Mouse (Mus musculus) common myeloid progenitor, adult 5-6 weeks (primary cell): ENCODE data around the gene Hnrnpa0. TPM values are rescaled to one million over a fixed set of nuclear protein-coding genes. Genes with fewer than 3 reads are reported as not detected.

Experiments
- ATAC-seq: replicated peaks from 2 replicates; pipeline ENCODE4 v1.8.0; 2016; ENCODE audit warnings: low read depth, mild to moderate bottlenecking, moderate TSS enrichment, inconsistent platforms; ENCODE audit not compliant: poor library complexity, severe bottlenecking
- total RNA-seq: library from RNA; stranded (forward); fragments of 200-1000, 187-1606 nt; gene quantifications from 2 replicates; pipeline ENCODE4 v1.2.3, GENCODE M21; 2017

The Hnrnpa0 gene
- total RNA-seq, 1 experiment from 2014 or later: 121 TPM

- no peak for ATAC-seq
These were observed 492 bp downstream of the Hnrnpa0 start for GRCm38 (mm10) chr13:58127766-58128361.

DNA sequence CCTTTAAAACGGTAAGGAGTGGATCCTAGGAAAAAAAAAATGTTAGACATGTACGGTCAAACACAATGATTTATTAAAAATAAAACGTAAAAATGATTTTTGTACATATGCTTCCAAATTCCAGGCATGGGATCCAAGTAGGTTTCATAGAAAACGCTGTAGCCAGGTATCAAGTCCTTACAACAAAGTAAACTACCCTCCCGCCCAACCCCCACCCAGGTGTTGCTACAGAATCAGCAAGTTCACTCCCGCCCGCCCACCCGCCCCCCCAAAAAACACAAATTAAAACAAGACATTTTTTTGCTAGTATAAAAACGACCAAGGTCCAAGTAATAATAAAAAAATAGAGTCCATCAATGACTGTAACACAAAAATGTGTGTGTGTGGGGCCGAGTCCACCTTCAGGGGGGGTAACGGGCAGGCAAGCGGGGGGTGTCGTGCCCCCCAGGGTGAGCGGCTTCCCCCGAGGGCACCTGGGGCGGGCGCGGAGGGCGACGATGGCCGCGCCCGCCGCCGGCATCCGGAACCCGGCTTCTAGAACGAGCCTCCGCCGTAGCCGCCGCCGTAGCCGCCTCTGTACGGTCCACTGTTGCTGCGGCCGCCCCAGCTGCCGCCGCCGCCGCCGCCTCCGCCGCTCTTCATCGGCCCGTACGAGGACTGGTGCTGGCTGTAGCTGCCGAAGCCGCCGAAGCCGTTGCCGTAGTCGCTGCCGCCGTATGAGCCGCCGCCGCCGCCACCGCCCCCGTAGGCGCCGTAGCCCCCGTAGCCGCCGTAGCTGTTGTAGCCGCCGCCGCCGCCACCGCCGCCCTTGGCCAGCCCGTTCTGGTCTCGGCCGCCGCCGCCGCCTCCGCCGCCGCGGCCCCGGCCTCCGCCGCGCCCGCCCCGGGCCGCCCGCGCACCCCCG is 1.2 kb downstream of the Hnrnpa0 start:
- ATAC-seq: no peak

DNA sequence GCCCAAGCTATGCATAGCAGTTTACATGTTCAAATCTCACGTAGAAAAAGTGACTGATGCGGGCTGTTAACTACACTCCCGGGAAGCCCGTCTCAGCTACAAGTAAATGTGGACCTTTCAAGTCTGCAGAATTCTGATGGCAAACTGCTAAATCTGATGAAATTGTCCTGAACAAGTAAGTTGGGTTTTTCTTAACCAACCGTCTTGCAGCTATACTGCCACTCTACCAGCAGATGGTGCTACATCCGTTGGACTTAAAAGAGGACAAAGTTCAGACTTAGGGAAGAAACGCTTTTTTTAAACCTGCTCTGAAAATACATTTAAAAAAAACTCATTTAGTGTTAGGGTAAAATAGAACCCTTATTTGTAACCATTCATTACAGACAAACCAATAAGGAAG is 2.2 kb downstream of the Hnrnpa0 start:
- ATAC-seq: 0 out of 2 replicates have a peak, but pooled peaks have one; percentile 15

GRCm38 (mm10) chr13:58124989-58125388 is 3.4 kb downstream of the Hnrnpa0 start:
- ATAC-seq: no peak

GRCm38 (mm10) chr13:58124278-58124677 is 4.1 kb downstream of the Hnrnpa0 start:
- ATAC-seq: no peak

- no peak for ATAC-seq
These were observed 5.0 kb downstream of the Hnrnpa0 start for GRCm38 (mm10) chr13:58123381-58123780.

DNA sequence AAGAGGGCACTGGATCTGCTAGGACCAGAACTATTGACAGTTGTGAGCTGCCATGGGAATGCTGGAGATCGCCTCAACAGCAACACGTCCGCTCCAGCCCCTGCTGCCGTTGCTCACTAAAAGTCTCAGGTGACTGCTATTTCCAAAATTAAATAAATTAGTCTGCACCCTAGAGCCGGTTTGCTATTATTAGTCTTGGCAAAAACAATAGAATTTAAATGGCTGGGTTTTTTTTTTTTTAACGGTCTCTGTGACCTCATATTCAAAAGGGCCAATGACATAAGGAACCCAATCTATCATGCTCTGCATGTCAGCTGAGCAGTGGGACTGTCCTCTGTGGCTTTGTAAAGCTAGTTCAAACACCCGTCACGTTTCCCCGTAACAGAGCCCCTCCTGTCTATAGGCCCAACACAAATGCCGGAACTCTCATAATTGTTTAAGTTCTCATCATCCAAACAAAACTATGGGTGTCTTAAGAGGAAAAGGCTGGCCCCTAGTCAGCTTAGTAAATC is 5.5 kb downstream of the Hnrnpa0 start:
- ATAC-seq: no peak

DNA sequence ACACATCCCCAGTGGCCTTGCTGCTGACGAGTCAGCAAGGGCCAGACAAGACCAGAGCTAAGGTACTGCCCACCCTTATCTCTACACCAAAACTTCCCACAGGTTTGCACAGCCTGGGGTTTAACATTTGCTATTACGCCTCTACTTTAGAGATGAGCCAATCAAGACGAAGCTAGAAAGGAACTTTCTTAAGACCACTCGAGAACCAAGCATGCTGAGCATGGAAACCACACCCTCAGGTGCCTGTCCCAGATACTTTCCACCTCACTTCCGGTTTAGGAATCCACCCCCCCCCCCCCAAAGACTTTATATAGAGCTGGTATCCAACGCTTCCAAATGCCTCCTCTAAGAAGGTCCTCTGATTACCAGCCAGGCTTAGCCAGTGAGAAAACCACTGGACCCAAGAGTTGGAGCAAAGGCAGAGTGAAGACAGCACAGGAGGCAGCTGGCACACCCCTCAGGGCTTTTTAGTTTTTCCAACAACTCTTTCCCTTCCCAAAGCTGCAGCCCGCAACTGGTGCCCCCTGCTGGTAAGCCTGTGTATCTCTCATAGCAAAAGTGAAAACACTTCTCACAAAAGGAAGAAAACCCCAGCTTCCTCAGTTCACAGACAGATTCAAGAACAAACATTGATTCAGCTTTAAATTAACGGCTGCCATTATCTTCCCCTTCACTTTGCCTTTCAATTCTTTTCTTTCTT is 10.9 kb downstream of the Hnrnpa0 start:
- peak; percentile 9; the same call in 1 of the 2 replicates for ATAC-seq

GRCm38 (mm10) chr13:58116801-58117200 is 11.6 kb downstream of the Hnrnpa0 start:
- ATAC-seq: no peak

DNA sequence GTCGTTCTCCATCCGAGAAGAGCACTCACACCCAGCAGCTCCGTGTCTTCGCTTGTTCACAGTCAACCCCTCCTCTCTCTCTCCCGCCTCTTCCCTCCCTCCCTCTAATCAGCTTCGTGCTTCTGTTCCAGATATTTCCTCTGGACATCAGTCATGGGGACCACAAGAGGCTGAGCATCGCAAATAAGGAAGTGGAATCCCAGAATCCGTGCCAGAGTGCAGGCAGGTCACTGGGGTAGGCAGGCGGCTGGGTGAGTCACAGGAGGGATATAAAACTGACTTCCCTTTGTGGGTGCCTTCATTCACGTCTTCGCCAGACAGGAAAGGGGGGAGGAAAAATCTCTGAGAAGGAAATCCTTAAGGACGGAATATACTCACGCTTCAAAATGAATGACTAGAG is 13.1 kb downstream of the Hnrnpa0 start:
- ATAC-seq: peak; percentile 72

DNA sequence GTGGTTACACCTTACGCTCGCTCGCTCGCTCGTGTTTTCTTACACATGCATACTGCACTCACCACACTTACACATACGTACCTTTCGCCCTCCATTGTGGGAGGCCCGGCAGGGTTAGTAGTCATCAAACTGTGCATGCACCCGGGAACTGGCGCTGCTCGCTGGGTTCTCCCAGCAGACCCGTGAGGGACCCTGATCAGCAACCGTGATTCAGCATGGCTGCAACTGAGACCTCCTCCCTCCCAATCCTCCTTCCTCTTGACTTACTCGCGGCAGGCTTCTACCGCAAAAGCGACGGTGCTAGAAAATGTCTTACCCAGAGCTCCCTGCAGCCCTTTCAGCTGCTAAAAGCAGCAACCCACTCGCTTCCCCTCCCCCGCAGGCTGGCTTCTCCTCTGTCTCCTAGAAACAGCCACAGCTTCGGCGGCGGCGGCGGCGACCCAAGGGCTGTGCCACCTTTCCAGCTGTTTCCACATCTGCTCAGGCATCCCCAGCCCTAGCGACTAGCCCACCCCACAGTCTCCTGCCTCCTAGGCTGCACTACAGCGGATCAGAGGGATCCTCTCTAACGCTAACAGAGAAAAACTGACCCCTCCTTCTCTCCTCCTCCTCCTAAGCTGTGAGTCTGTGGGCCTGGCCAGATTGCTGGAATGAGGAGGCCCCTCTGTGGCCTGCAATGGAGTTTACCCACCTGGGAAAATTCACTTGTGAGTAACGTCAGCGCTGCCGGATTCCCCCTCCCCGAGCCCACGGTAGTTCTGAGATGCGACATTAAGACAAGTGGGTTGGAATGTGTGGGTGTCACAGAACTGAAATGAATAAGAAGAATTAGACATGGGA is 15.1 kb downstream of the Hnrnpa0 start, which contains the start of gene Klhl3:
Gene Klhl3, minus strand, starts transcription at position 532 of the 840 bp plus-strand sequence.
- ATAC-seq: peak; percentile 59

- ATAC-seq: no peak
These were observed 15.7 kb downstream of the Hnrnpa0 start for GRCm38 (mm10) chr13:58112601-58113041.

DNA sequence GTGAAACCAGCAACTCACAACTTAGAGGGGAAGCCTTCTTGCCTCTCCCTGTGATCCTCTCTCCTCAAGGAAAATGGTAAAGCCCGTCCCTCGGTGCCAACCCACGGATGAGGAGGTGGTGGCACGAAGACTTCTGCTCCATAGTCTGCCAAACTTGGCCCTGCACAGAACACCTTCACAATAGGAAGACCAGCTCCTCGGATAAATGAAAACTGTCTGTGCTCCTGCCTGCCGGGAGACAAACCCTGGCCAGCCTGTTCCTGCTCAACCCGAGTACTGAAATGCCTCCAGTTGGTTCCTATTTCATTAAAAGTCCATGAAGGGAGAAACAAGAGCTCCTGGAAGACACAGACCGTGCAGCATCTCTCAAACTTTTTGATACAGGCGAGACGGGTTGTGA is 16.2 kb downstream of the Hnrnpa0 start:
- ATAC-seq: no peak

DNA sequence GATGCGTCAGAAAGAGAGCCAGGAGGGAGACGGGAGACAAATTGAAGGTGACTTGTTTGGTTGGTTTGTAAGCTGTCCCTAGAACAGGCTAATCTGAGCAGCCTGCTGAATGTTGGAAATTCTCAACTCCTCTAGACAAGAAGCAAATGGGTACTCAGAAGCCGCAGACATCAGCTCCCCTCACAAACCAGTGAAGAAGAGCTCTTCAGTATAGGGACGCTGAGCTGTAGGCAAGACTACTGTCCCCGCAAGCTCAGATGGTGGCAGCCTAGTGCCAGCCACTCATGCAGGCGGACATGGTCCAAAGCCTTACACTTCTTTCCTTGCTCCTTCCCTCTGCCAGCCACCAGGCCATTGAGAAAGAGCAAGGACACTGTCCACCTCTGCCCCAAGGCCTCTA is 17.1 kb downstream of the Hnrnpa0 start:
- no peak for ATAC-seq

GRCm38 (mm10) chr13:58090643-58091042 is 37.7 kb downstream of the Hnrnpa0 start:
- no peak for ATAC-seq

DNA sequence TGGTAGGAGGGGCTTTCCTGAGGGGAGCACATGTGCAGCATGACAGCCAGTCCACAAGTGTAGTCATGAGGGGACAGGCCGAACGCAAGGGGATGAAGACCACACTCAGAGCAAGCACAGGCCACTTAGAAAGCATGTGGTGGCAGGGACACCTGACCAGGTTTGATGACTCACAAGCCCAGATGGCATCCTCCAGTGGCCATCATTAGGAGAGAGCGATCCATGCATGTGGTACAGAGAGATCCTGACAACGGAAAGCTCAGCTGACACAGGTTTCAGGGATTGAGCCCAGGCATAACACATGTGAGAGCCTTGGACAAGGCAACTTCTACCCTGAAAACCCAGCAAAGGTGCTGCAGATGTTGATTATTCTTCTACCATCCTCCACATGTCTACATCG is 44.0 kb downstream of the Hnrnpa0 start:
- ATAC-seq: no peak

- no peak for ATAC-seq
These were observed 44.8 kb downstream of the Hnrnpa0 start for GRCm38 (mm10) chr13:58083521-58083920.

- ATAC-seq: no peak
These were observed 45.3 kb downstream of the Hnrnpa0 start for GRCm38 (mm10) chr13:58083048-58083447.

- ATAC-seq: no peak
These were observed 50.0 kb downstream of the Hnrnpa0 start for GRCm38 (mm10) chr13:58078361-58078760.
